Mouse (Mus musculus) kidney, postnatal 25 days (tissue): ENCODE measurements at regions not wholly inside any gene's neighbourhood (a gene's known extent, or its start where the extent isn't known, plus 50 kb on each side); places are given as distances from the start of the nearest gene placed in this dataset.
"Not testable (repeated sequence)": the region's sequence is repeated elsewhere in the genome, so short reads cannot be mapped to it uniquely, and the experiment has no call there.

Experiments used
- DNase-seq, 2 experiments: peaks; one replicate each; pipeline ENCODE4 v3.0.0; 2021; ENCODE audit warnings: mixed read lengths in 2 of 2

GRCm38 (mm10) chr13:83745961-83746360, 242.1 kb downstream of the Mef2c start:
- no peak for DNase-seq

GRCm38 (mm10) chr13:83747671-83748070, 243.8 kb downstream of the Mef2c start:
- no peak for DNase-seq

GRCm38 (mm10) chr13:83749376-83750150, 245.7 kb downstream of the Mef2c start:
- no peak for DNase-seq

- DNase-seq: no peak
Measured at GRCm38 (mm10) chr13:83750437-83750836, 246.6 kb downstream of the Mef2c start.

- no peak for DNase-seq
Measured at GRCm38 (mm10) chr13:83760387-83761170, 256.7 kb downstream of the Mef2c start.

GRCm38 (mm10) chr13:83762484-83762883, 258.6 kb downstream of the Mef2c start:
- DNase-seq: no peak

GRCm38 (mm10) chr13:83763288-83763687, 259.5 kb downstream of the Mef2c start:
- DNase-seq: not testable (repeated sequence)

- DNase-seq: no peak
Measured at GRCm38 (mm10) chr13:83785643-83786042, 281.8 kb downstream of the Mef2c start.

GRCm38 (mm10) chr13:83809535-83809934, 305.7 kb downstream of the Mef2c start:
- no peak for DNase-seq

- DNase-seq: no peak
Measured at GRCm38 (mm10) chr13:83820291-83820690, 316.5 kb downstream of the Mef2c start.

- no peak for DNase-seq
Measured at GRCm38 (mm10) chr13:83820721-83821120, 316.9 kb downstream of the Mef2c start.

- no peak for DNase-seq
Measured at GRCm38 (mm10) chr13:83824926-83825325, 321.1 kb downstream of the Mef2c start.

- no peak for DNase-seq
Measured at GRCm38 (mm10) chr13:83826841-83827463, 323.1 kb downstream of the Mef2c start.

GRCm38 (mm10) chr13:83865932-83866685, 356.0 kb upstream of the Tmem161b start:
- DNase-seq: no peak

- DNase-seq: no peak
Measured at GRCm38 (mm10) chr13:83867211-83867610, 354.9 kb upstream of the Tmem161b start.

- DNase-seq: no peak
Measured at GRCm38 (mm10) chr13:83867831-83868473, 354.1 kb upstream of the Tmem161b start.

- DNase-seq: no peak
Measured at GRCm38 (mm10) chr13:83868922-83869321, 353.2 kb upstream of the Tmem161b start.

- no peak for DNase-seq
Measured at GRCm38 (mm10) chr13:83872143-83872819, 349.8 kb upstream of the Tmem161b start.

- no peak for DNase-seq
Measured at GRCm38 (mm10) chr13:83872887-83873286, 349.2 kb upstream of the Tmem161b start.

- no peak for DNase-seq
Measured at GRCm38 (mm10) chr13:83879561-83879960, 342.5 kb upstream of the Tmem161b start.

- DNase-seq: no peak
Measured at GRCm38 (mm10) chr13:83880305-83880704, 341.8 kb upstream of the Tmem161b start.

GRCm38 (mm10) chr13:83880772-83881171, 341.3 kb upstream of the Tmem161b start:
- DNase-seq: no peak
